In genomic region chr3:103944794-103945562, GRCm38 (mm10) we compare ENCODE assay signal across 13 mouse cellular contexts. TPM values are rescaled to one million over a fixed set of nuclear protein-coding genes. Genes with fewer than 3 reads are reported as not detected.
A peak's percentile ranks its signal among the peaks of the same experiment; 100 is the strongest.
DNase-seq lines count a peak whose midpoint lies in the region; ATAC-seq lines count a peak whose summit lies in the region.
"Had no signal": no experiment of that assay in that cellular context is flagged by ENCODE, and none has a peak within 500 bp of the region (broad histone marks: within the 10 kb centered on the region; RNA-seq: fewer than 3 reads in every experiment).

No protein-coding gene starts in this region.

- H3K4me2 ChIP-seq in forebrain, embryonic 13.5 days: no peak overlapping the region
- no peak overlapping the region for H3K4me2 ChIP-seq in forebrain, embryonic 11.5 days (ENCODE audit: low read depth, low read length, severe bottlenecking)
- no peak overlapping the region for H3K4me2 ChIP-seq in midbrain, embryonic 14.5 days (ENCODE audit: low read length)
- H3K4me2 ChIP-seq in midbrain, embryonic 11.5 days: no peak overlapping the region
- H3K4me2 ChIP-seq: midbrain, embryonic 12.5 days had no signal

- peak overlapping the region; percentile 63; the same call in 1 of the 2 replicates for H3K27ac ChIP-seq in forebrain, embryonic 13.5 days
- H3K27ac ChIP-seq in forebrain, embryonic 11.5 days (ENCODE audit: low read depth, low read length): no peak overlapping the region
- no peak overlapping the region for H3K27ac ChIP-seq in midbrain, embryonic 14.5 days (replicated peaks; ENCODE audit: low read depth, low read length)
- no peak overlapping the region for H3K27ac ChIP-seq in midbrain, embryonic 11.5 days (ENCODE audit: low read depth, low read length)
- H3K27ac ChIP-seq: liver, embryonic 14.5 days; midbrain, embryonic 12.5 days had no signal

- H3K9me3 ChIP-seq in forebrain, embryonic 13.5 days (replicated peaks): no peaks in the 10 kb centered on the region
- no peaks in the 10 kb centered on the region for H3K9me3 ChIP-seq in forebrain, embryonic 11.5 days (ENCODE audit: control insufficient read depth, low read length)
- no peaks in the 10 kb centered on the region for H3K9me3 ChIP-seq in midbrain, embryonic 14.5 days (ENCODE audit: control insufficient read depth, low read length)
- no peaks in the 10 kb centered on the region for H3K9me3 ChIP-seq in midbrain, embryonic 11.5 days (ENCODE audit: control insufficient read depth, low read length)
- H3K9me3 ChIP-seq: midbrain, embryonic 12.5 days had no signal

- no peak overlapping the region for H3K9ac ChIP-seq in forebrain, embryonic 13.5 days
- H3K9ac ChIP-seq in forebrain, embryonic 11.5 days (ENCODE audit: low read length): no peak overlapping the region
- H3K9ac ChIP-seq in midbrain, embryonic 14.5 days (replicated peaks; ENCODE audit: low read length): no peak overlapping the region
- H3K9ac ChIP-seq in midbrain, embryonic 11.5 days (ENCODE audit: low read length): no peak overlapping the region
- H3K9ac ChIP-seq: liver, embryonic 14.5 days; midbrain, embryonic 12.5 days had no signal

- peak; percentile 93 for ATAC-seq in forebrain, embryonic 13.5 days
- ATAC-seq in forebrain, embryonic 11.5 days (replicated peaks; ENCODE audit: low FRiP score): no peak
- ATAC-seq in midbrain, embryonic 14.5 days (ENCODE audit: low FRiP score, low TSS enrichment): no peak
- ATAC-seq in midbrain, embryonic 11.5 days (ENCODE audit: low FRiP score): no peak
- ATAC-seq in monocyte, adult 5-6 weeks (replicated peaks; ENCODE audit: insufficient number of reproducible peaks, low FRiP score, low TSS enrichment, poor library complexity, severe bottlenecking): no peak
- ATAC-seq: intestine, postnatal 0 days had no signal

- DNase-seq in forebrain, embryonic 11.5 days (ENCODE audit: low spot score): no peak
- DNase-seq in midbrain, embryonic 14.5 days: peak; percentile 43
- no peak for DNase-seq in midbrain, embryonic 11.5 days (ENCODE audit: low spot score, missing footprints)
- DNase-seq in brain, embryonic 18.5 days (ENCODE audit: low read depth, low spot score): peak; percentile 72
- DNase-seq in layer of hippocampus, postnatal 10 days (ENCODE audit: low spot score in 2 of 2): peak; percentile 15 to 43
- no peak for DNase-seq in testis, postnatal 14 days (ENCODE audit: low spot score)
- DNase-seq: adrenal gland, postnatal 36 days; gastrocnemius, postnatal 14 days had no signal

- peaks cover 19% of the 10 kb centered on the region for H3K4me1 ChIP-seq in forebrain, embryonic 13.5 days
- no peaks in the 10 kb centered on the region for H3K4me1 ChIP-seq in forebrain, embryonic 11.5 days (replicated peaks; ENCODE audit: control insufficient read depth, insufficient read depth, low read length)
- H3K4me1 ChIP-seq in midbrain, embryonic 14.5 days (ENCODE audit: control insufficient read depth, insufficient read depth, low read length): no peaks in the 10 kb centered on the region
- no peaks in the 10 kb centered on the region for H3K4me1 ChIP-seq in midbrain, embryonic 11.5 days (ENCODE audit: control insufficient read depth, insufficient read depth, low read length)

- WGBS in forebrain, embryonic 13.5 days: 38% methylated on average over 1 of the region's 1 CpGs
- 91% methylated on average over 1 of the region's 1 CpGs for WGBS in forebrain, embryonic 11.5 days
- WGBS in midbrain, embryonic 14.5 days: 87% methylated on average over 1 of the region's 1 CpGs
- 91% methylated on average over 1 of the region's 1 CpGs for WGBS in midbrain, embryonic 11.5 days

- H3K36me3 ChIP-seq in forebrain, embryonic 13.5 days (ENCODE audit: poor library complexity, severe bottlenecking): no peaks in the 10 kb centered on the region
- no peaks in the 10 kb centered on the region for H3K36me3 ChIP-seq in forebrain, embryonic 11.5 days (ENCODE audit: control insufficient read depth, insufficient read depth, low read length)
- no peaks in the 10 kb centered on the region for H3K36me3 ChIP-seq in midbrain, embryonic 14.5 days (ENCODE audit: control insufficient read depth, insufficient read depth, low read length)
- no peaks in the 10 kb centered on the region for H3K36me3 ChIP-seq in midbrain, embryonic 11.5 days (ENCODE audit: control insufficient read depth, insufficient read depth, low read length)
- H3K36me3 ChIP-seq: midbrain, embryonic 12.5 days had no signal

- no peak overlapping the region for H3K4me3 ChIP-seq in forebrain, embryonic 13.5 days
- H3K4me3 ChIP-seq in forebrain, embryonic 11.5 days (ENCODE audit: low read depth, low read length): no peak overlapping the region
- no peak overlapping the region for H3K4me3 ChIP-seq in midbrain, embryonic 14.5 days (replicated peaks; ENCODE audit: low read depth, low read length)
- no peak overlapping the region for H3K4me3 ChIP-seq in midbrain, embryonic 11.5 days (ENCODE audit: low read depth, low read length)
- H3K4me3 ChIP-seq: midbrain, embryonic 12.5 days had no signal

- no peaks in the 10 kb centered on the region for H3K27me3 ChIP-seq in forebrain, embryonic 13.5 days
- H3K27me3 ChIP-seq in forebrain, embryonic 11.5 days (ENCODE audit: control insufficient read depth, insufficient read depth, low read length): no peaks in the 10 kb centered on the region
- no peaks in the 10 kb centered on the region for H3K27me3 ChIP-seq in midbrain, embryonic 14.5 days (ENCODE audit: control insufficient read depth, insufficient read depth, low read length)
- H3K27me3 ChIP-seq in midbrain, embryonic 11.5 days (ENCODE audit: control insufficient read depth, insufficient read depth, low read length): no peaks in the 10 kb centered on the region
- H3K27me3 ChIP-seq: midbrain, embryonic 12.5 days had no signal

RNA-seq across cellular contexts. Expression of gene Phtf1, which starts 22.9 kb away (rescaled TPM):
- polyA plus RNA-seq in forebrain, embryonic 13.5 days (2015; fragmentation: Nextera tagmentation; extraction: Ambion mirVana): 31.5 and 31.7 TPM in 2 replicates
- polyA plus RNA-seq in forebrain, embryonic 11.5 days (2014; fragmentation: Nextera tagmentation; extraction: Ambion mirVana): 46.8 and 49.7 TPM in 2 replicates
- polyA plus RNA-seq in midbrain, embryonic 14.5 days (2014; fragmentation: Nextera tagmentation; extraction: Ambion mirVana): 24.7 and 35.9 TPM in 2 replicates
- polyA plus RNA-seq in midbrain, embryonic 11.5 days (2014; fragmentation: Nextera tagmentation; extraction: Ambion mirVana): 53.4 and 59.2 TPM in 2 replicates
- 10 to 100 TPM; 36.4 to 39.6 TPM for total RNA-seq in layer of hippocampus, postnatal 10 days (2021)
- total RNA-seq in monocyte, adult 5-6 weeks (2017): 10.3 to 33.4 TPM (median 19.3 TPM) in 3 replicates

RNA-seq across cellular contexts. Expression of gene Rsbn1, which starts 31.1 kb away (rescaled TPM):
- polyA plus RNA-seq in forebrain, embryonic 13.5 days (2015; fragmentation: Nextera tagmentation; extraction: Ambion mirVana): 18.9 and 20.5 TPM in 2 replicates
- 21.6 and 23.6 TPM in 2 replicates for polyA plus RNA-seq in forebrain, embryonic 11.5 days (2014; fragmentation: Nextera tagmentation; extraction: Ambion mirVana)
- 29.3 and 29.5 TPM in 2 replicates for polyA plus RNA-seq in midbrain, embryonic 14.5 days (2014; fragmentation: Nextera tagmentation; extraction: Ambion mirVana)
- 21.1 and 24.0 TPM in 2 replicates for polyA plus RNA-seq in midbrain, embryonic 11.5 days (2014; fragmentation: Nextera tagmentation; extraction: Ambion mirVana)
- 10 to 100 TPM; 19.1 to 20.9 TPM for total RNA-seq in layer of hippocampus, postnatal 10 days (2021)
- total RNA-seq in monocyte, adult 5-6 weeks (2017): 39.6 to 51.5 TPM (median 41.7 TPM) in 3 replicates

Comparison
In these comparisons a context has a peak if more than half of its experiments do, and no peak if none do; other contexts are left out.
1. DNase-seq: peak in midbrain, embryonic 14.5 days (single experiment), brain, embryonic 18.5 days (single experiment) and layer of hippocampus, postnatal 10 days (2 of 2); none in forebrain, embryonic 11.5 days (single experiment), midbrain, embryonic 11.5 days (single experiment) and testis, postnatal 14 days (single experiment).